Mouse (Mus musculus) liver, embryonic 14.5 days (tissue): ENCODE results near the gene St8sia6. TPM values are rescaled to one million over a fixed set of nuclear protein-coding genes. Genes with fewer than 3 reads are reported as not detected.

ENCODE experiments used
- ATAC-seq: fragments of 200-750 bp; cut with Nextera tagmentation; 2 replicates; pipeline ENCODE4 v1.8.0; 2017; ENCODE audit warnings: moderate number of reproducible peaks, mild to moderate bottlenecking, moderate library complexity; ENCODE audit not compliant: insufficient read depth
- DNase-seq, 3 experiments: peaks; one replicate each; pipeline ENCODE4 v3.0.0-alpha.2; 2012 to 2013; ENCODE audit warnings: low read depth in 3 of 3, low spot score in 3 of 3
- H3K27ac ChIP-seq: fragments of 300-500 bp; sonication (generic); 2 replicates; pipeline ENCODE4 v1.5.1; 2014; ENCODE audit warnings: moderate library complexity, mild to moderate bottlenecking, control low read depth, inconsistent platforms
- H3K27me3 ChIP-seq: fragments of 300-500 bp; sonication (generic); 2 replicates; pipeline ENCODE4 v1.6.1; 2014; ENCODE audit warnings: mild to moderate bottlenecking, low read length, moderate library complexity; ENCODE audit not compliant: control insufficient read depth, insufficient read depth
- H3K36me3 ChIP-seq: fragments of 300-500 bp; sonication (generic); replicated peaks from 2 replicates; pipeline ENCODE4 v1.6.1; 2014; ENCODE audit warnings: low read depth; ENCODE audit not compliant: control insufficient read depth, insufficient read depth
- H3K4me1 ChIP-seq, 2 experiments: fragments of 200-500 bp in 1 of 2; fragments of 300-500 bp in 1 of 2; sonication (generic) in 1 of 2; replicated peaks; 2 replicates each; pipeline ENCODE4 v1.6.1; 2012 to 2014; ENCODE audit warnings: antibody characterized with exemption in 1 of 2, inconsistent platforms in 1 of 2, low read length in 1 of 2; ENCODE audit not compliant: control insufficient read depth in 2 of 2, insufficient read depth in 2 of 2
- H3K4me2 ChIP-seq: fragments of 300-500 bp; sonication (generic); 2 replicates; pipeline ENCODE4 v1.6.1; 2014; ENCODE audit warnings: low read depth, mild to moderate bottlenecking, control low read depth, moderate library complexity
- H3K4me3 ChIP-seq, 2 experiments: fragments of 200-500 bp in 1 of 2; fragments of 300-500 bp in 1 of 2; sonication (generic) in 1 of 2; 2 replicates each; pipeline ENCODE4 v1.5.1; 2012 to 2014; ENCODE audit warnings: low read depth in 2 of 2, low read length in 2 of 2, mild to moderate bottlenecking in 2 of 2, control low read depth in 1 of 2, inconsistent platforms in 1 of 2, moderate library complexity in 1 of 2; ENCODE audit not compliant: insufficient read depth in 1 of 2
- H3K9ac ChIP-seq: fragments of 300-500 bp; sonication (generic); replicated peaks from 2 replicates; pipeline ENCODE4 v1.6.1; 2014; ENCODE audit warnings: mild to moderate bottlenecking, control low read depth, moderate library complexity
- H3K9me3 ChIP-seq: fragments of 300-500 bp; sonication (generic); 2 replicates; pipeline ENCODE4 v1.6.1; 2016; ENCODE audit warnings: low read length, mixed read lengths; ENCODE audit not compliant: control insufficient read depth
- CTCF ChIP-seq: IDR thresholded peaks from 2 replicates; pipeline ENCODE4 v1.5.1; 2016; ENCODE audit warnings: antibody characterized with exemption, low read depth, control low read depth
- EP300 ChIP-seq: IDR thresholded peaks from 2 replicates; pipeline ENCODE4 v1.6.1; 2016; ENCODE audit warnings: antibody characterized with exemption, low read depth
- WGBS: fragments of 180-500 bp; shearing (Covaris S2); extraction: QIAGEN DNeasy Blood & Tissue Kit; methylation state at CpG from one replicate; pipeline ENCODE4 v1.1.7; 2014; ENCODE audit not compliant: insufficient replicate concordance; 5-methylcytosine and 5-hydroxymethylcytosine counted together
- polyA plus RNA-seq, 2 experiments: library from polyadenylated mRNA; depleted of rRNA in 1 of 2; stranded (reverse) in 1 of 2; unstranded in 1 of 2; fragments of >200 nt; fragmentation: Nextera tagmentation in 1 of 2; extraction: Ambion mirVana in 1 of 2; gene quantifications; 2 replicates each; pipeline versions ENCODE4 v1.2.1 to v1.2.3; 2012 to 2014

Gene St8sia6
- polyA plus RNA-seq, 2 experiments = 0.01 TPM; not detected in 1

DNA sequence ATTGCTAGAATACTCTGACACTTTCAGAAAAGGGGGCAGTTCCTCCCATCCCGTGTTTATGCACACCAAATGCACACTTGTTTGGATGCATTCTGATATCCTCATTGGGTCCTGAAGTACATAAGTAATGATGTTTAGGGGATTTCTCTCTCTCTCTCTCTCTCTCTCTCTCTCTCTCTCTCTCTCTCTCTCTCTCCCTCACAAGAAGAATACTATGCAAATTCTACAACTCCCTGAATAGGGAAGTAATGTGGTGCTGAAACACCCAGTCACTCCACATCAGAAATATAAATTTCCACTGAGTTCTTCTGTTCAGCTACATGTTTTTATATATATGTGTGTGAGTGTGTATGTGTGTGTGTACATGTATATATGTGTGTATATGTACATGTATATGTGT lies 43.1 kb downstream of the St8sia6 start:
- TF ChIP-seq EP300 = no peak
- H3K36me3 ChIP-seq = no peaks in the 10 kb centered on the region
- DNase-seq = no peak

GRCm38 (mm10) chr2:13750089-13750488 lies 43.8 kb downstream of the St8sia6 start:
- no peaks in the 10 kb centered on the region for H3K9me3 ChIP-seq
- no peaks in the 10 kb centered on the region for H3K27me3 ChIP-seq
- no peak overlapping the region for H3K4me2 ChIP-seq
- no peak overlapping the region for H3K9ac ChIP-seq
- DNase-seq (no peak), ATAC-seq (no peak)
- H3K27ac ChIP-seq = no peak overlapping the region
- no peak for TF ChIP-seq EP300
- no peak for TF ChIP-seq CTCF
- no peak overlapping the region for H3K4me3 ChIP-seq
- H3K36me3 ChIP-seq = no peaks in the 10 kb centered on the region
- peaks cover 0 to 2% of the 10 kb centered on the region in 2 experiments; a peak in 1 of 4 replicates for H3K4me1 ChIP-seq
- WGBS = 70% methylated on average over 1 of the region's 1 CpGs

More for the DNA sequence above, 43.1 kb downstream of the St8sia6 start:
- Histone ChIP-seq H3K4me2 (no peak overlapping the region), H3K9ac (no peak overlapping the region), H3K4me1 (0 out of 4 replicates have a peak, but pooled peaks cover 0 to 2% of the 10 kb centered on the region in 2 experiments), H3K27ac (no peak overlapping the region), H3K9me3 (no peaks in the 10 kb centered on the region), H3K27me3 (no peaks in the 10 kb centered on the region), H3K4me3 (no peak overlapping the region)
- ATAC-seq = no peak
- 52% methylated on average over 1 of the region's 1 CpGs for WGBS

DNA sequence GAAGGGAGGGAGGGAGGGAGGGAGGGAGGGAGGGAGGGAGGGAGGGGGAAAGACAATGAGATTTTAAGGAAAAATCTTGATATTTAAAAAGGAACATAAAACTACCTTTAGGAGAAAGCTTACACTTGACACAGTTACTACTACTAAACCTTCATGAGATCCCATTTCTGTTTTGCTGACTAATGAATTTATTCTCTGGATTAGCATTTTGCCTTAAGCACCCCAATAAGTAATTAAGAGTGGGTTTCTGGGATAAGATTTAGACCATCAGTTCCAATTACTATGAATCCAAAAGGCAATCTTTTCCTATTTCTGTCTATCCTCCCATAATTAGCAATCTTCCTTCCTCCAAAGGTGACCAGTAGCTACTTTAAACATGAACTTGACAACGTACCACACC lies 44.7 kb downstream of the St8sia6 start:
- H3K27ac ChIP-seq = no peak overlapping the region
- no peaks in the 10 kb centered on the region for H3K36me3 ChIP-seq
- 78% methylated on average over 1 of the region's 1 CpGs for WGBS
- DNase-seq (no peak), ATAC-seq (no peak)
- no peak overlapping the region for H3K4me3 ChIP-seq
- no peaks in the 10 kb centered on the region for H3K9me3 ChIP-seq
- no peak for TF ChIP-seq EP300
- no peak for TF ChIP-seq CTCF
- H3K27me3 ChIP-seq = no peaks in the 10 kb centered on the region
- H3K4me1 ChIP-seq = peaks cover 0 to 2% of the 10 kb centered on the region in 2 experiments; a peak in 1 of 4 replicates
- H3K4me2 ChIP-seq = no peak overlapping the region
- H3K9ac ChIP-seq = no peak overlapping the region

DNA sequence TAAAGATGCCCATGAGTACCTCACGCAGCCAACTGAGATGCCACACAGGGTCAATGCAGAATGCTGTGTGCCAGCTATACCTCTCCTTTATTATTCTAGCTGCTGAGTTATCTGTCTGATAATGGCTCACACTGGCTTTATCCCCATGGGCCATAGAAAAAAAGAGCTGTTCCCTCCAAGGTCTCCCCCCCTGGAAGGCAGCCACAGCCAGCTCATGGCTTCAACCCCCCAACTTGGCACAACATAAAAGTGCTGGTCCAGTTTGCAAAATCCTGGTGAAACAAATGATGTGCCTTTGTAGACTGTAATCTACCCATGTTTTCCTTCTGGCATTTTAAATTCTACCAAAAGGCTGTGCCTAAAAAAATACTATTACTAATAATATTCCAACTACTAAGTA lies 46.3 kb downstream of the St8sia6 start:
- Histone ChIP-seq H3K4me1 (peaks cover 0 to 2% of the 10 kb centered on the region in 2 experiments; a peak in 1 of 4 replicates), H3K9me3 (no peaks in the 10 kb centered on the region), H3K9ac (no peak overlapping the region), H3K4me2 (no peak overlapping the region), H3K36me3 (no peaks in the 10 kb centered on the region), H3K27ac (no peak overlapping the region), H3K4me3 (no peak overlapping the region), H3K27me3 (no peaks in the 10 kb centered on the region)
- 75% methylated on average over 1 of the region's 1 CpGs for WGBS
- DNase-seq (no peak), ATAC-seq (no peak)
- no peak for TF ChIP-seq CTCF
- no peak for TF ChIP-seq EP300

DNA sequence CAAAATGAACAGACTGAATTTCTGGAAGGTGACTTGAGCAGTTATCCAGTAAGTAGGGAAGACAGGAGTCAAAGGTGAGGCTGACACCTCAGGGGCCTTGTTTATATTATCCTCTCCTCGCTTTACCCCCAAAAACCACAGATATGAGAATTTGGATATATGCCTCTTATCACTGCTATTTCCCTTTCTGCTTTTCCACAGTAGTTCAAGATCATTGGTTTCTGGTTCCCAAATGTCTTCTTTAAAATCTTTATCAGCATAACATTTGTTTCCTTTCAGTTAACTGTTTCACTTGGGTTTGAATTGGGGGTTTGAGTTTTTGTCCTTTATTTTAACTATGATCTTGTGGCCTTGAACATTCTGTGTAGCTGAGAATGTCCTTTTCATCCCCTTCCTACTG lies 47.8 kb downstream of the St8sia6 start:
- H3K9me3 ChIP-seq = no peaks in the 10 kb centered on the region
- H3K9ac ChIP-seq = no peak overlapping the region
- H3K4me1 ChIP-seq = peaks cover 0 to 2% of the 10 kb centered on the region in 2 experiments; a peak in 1 of 4 replicates
- TF ChIP-seq CTCF (no peak), EP300 (no peak)
- no peak for ATAC-seq
- H3K27me3 ChIP-seq = no peaks in the 10 kb centered on the region
- no peak overlapping the region for H3K4me3 ChIP-seq
- H3K36me3 ChIP-seq = no peaks in the 10 kb centered on the region
- no peak overlapping the region for H3K4me2 ChIP-seq
- no peak for DNase-seq
- no peak overlapping the region for H3K27ac ChIP-seq
- WGBS = 11% methylated on average over 1 of the region's 1 CpGs
